Mouse (Mus musculus): ENCODE measurements at regions not wholly inside any gene's neighbourhood (a gene's known extent, or its start where the extent isn't known, plus 50 kb on each side); places are given as distances from the start of the nearest gene placed in this dataset.

DNA sequence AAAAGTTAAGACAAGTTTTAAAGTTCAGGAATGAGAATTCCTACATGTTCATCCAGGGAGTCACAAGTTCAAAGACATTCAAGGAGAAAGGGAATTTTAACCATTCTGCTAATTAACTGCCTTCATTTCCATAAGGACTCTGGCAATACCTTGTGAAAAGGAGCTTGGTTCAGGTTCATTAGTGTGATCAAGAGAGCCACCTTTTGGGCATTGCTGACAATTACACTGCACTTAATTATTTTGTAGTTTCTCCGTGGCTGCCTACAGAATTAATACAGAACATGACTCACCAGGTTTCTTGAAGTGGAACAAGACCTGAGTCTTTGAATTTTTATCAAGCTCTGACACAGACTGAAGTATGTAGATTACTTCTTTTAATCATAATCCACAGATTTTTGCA lies 52.4 kb upstream of the Ankef1 start:
- ATAC-seq (ENCODE audit: low TSS enrichment) = peak; percentile 70

Data from frontal cortex, adult (tissue).